Mouse (Mus musculus) C2C12 (cell line): ENCODE data around the gene Phldb1.

Source experiments
- CEBPB ChIP-seq: IDR thresholded peaks from one replicate; pipeline ENCODE4 v1.6.1; 2011; ENCODE audit warnings: low read depth, mild to moderate bottlenecking, control low read depth, moderate library complexity
- CTCF ChIP-seq: IDR thresholded peaks from one replicate; pipeline ENCODE4 v1.5.1; 2011; ENCODE audit not compliant: control insufficient read depth, insufficient read depth, insufficient read length
- MYOG ChIP-seq: IDR thresholded peaks from one replicate; pipeline ENCODE4 v1.6.1; 2011; ENCODE audit not compliant: control insufficient read depth, insufficient read length; ENCODE audit errors: extremely low read depth
- USF1 ChIP-seq: IDR thresholded peaks from one replicate; pipeline ENCODE4 v1.6.1; 2011; ENCODE audit warnings: low read depth, mild to moderate bottlenecking, control low read depth, moderate library complexity

DNA sequence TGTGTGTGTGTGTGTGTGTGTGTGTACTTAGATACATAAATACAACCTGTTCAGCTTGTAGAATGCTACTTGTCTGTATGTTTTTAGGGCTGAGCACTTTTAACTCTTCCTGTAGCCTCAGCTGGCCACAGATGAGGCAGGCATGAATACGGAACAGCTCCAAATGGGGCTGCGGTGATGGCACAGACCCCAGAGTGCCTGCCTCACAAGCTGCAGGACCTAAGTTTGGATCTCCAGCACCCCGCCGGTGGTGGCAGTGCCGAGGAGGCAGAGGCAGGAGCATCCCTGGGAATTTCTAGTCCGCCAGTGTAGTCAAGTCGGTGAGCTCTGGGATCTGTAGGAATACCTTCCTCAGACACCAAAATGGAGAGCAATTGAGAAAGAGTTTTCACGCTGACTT, 88.0 kb downstream of the Phldb1 start:
- TF ChIP-seq CTCF (no peak), USF1 (no peak), MYOG (no peak), CEBPB (no peak)
